Mouse (Mus musculus) brain, embryonic 14.5 days (tissue): ENCODE data around the gene Myo1b.

Source experiments
- CTCF ChIP-seq: fragments of 200-500 bp; IDR thresholded peaks from 2 replicates; pipeline ENCODE4 v1.5.1; 2012; ENCODE audit warnings: inconsistent platforms, mild to moderate bottlenecking, moderate library complexity, borderline replicate concordance; ENCODE audit not compliant: insufficient read depth, insufficient read length; ENCODE audit errors: extremely low read depth
- POLR2A ChIP-seq: fragments of 200-500 bp; IDR thresholded peaks from 2 replicates; pipeline ENCODE4 v1.6.1; 2012; ENCODE audit warnings: mild to moderate bottlenecking, inconsistent platforms, borderline replicate concordance; ENCODE audit not compliant: poor library complexity, insufficient read depth, insufficient read length, severe bottlenecking; ENCODE audit errors: extremely low read depth

GRCm38 (mm10) chr1:51932826-51933225 is 17.0 kb upstream of the Myo1b start:
- TF ChIP-seq POLR2A: no peak
- TF ChIP-seq CTCF: no peak
